Mouse (Mus musculus): Measurements from ENCODE around the gene Guk1. TPM values are rescaled to one million over a fixed set of nuclear protein-coding genes. Genes with fewer than 3 reads are reported as not detected.

Gene Guk1
- polyA plus RNA-seq, 1 experiment from 2014 or later = 114 TPM

- no peaks in the 10 kb centered on the region for H3K36me3 ChIP-seq (ENCODE audit: control insufficient read depth, insufficient read depth, low read length)
- H3K27me3 ChIP-seq (replicated peaks; ENCODE audit: control insufficient read depth, insufficient read depth, low read length) = no peaks in the 10 kb centered on the region
- H3K27ac ChIP-seq (replicated peaks; ENCODE audit: low read depth, low read length) = peak overlapping the region; percentile 99; the same call in 1 of the 2 replicates
- DNase-seq (ENCODE audit: low spot score) = no peak
- WGBS = 85% methylated on average over 9 of the region's 9 CpGs
- H3K9me3 ChIP-seq (ENCODE audit: control insufficient read depth, low read length) = no peaks in the 10 kb centered on the region
- ATAC-seq (ENCODE audit: low read depth) = no peak
- peaks cover 13% of the 10 kb centered on the region for H3K4me1 ChIP-seq (ENCODE audit: control insufficient read depth, insufficient read depth, low read length)
- H3K4me3 ChIP-seq (ENCODE audit: low read depth, low read length) = 0 out of 2 replicates have a peak overlapping the region, but pooled peaks have one; percentile 74
- H3K9ac ChIP-seq (ENCODE audit: low read depth, low read length) = no peak overlapping the region
- peak overlapping the region; percentile 65 for H3K4me2 ChIP-seq (ENCODE audit: low read depth, low read length)
Observed at GRCm38 (mm10) chr11:59164384-59164783, 27.6 kb downstream of the Guk1 start.

GRCm38 (mm10) chr11:59163255-59164236, 28.5 kb downstream of the Guk1 start, which contains the start of gene Iba57:
TSS of gene Iba57 (minus strand) at chr11:59163739.
- Histone ChIP-seq H3K27me3 (replicated peaks; ENCODE audit: control insufficient read depth, insufficient read depth, low read length) (no peaks in the 10 kb centered on the region), H3K27ac (replicated peaks; ENCODE audit: low read depth, low read length) (peak within 1 kb of the TSS; percentile 99), H3K4me2 (ENCODE audit: low read depth, low read length) (peak within 1 kb of the TSS; percentile 65), H3K36me3 (ENCODE audit: control insufficient read depth, insufficient read depth, low read length) (no peaks in the 10 kb centered on the region), H3K9me3 (ENCODE audit: control insufficient read depth, low read length) (no peaks in the 10 kb centered on the region), H3K9ac (ENCODE audit: low read depth, low read length) (peak within 1 kb of the TSS; percentile 95), H3K4me3 (ENCODE audit: low read depth, low read length) (peak within 1 kb of the TSS; percentile 74), H3K4me1 (ENCODE audit: control insufficient read depth, insufficient read depth, low read length) (peaks cover 13% of the 10 kb centered on the region)
- ATAC-seq (ENCODE audit: low read depth) = peak; percentile 99
- peak; percentile 99 for DNase-seq (ENCODE audit: low spot score)
- 7% methylated on average over 27 of the region's 68 CpGs for WGBS

GRCm38 (mm10) chr11:59162443-59163254, 29.4 kb downstream of the Guk1 start:
- ATAC-seq (ENCODE audit: low read depth) (peak; percentile 4; the same call in 1 of the 2 replicates), DNase-seq (ENCODE audit: low spot score) (no peak)
- Histone ChIP-seq H3K27ac (replicated peaks; ENCODE audit: low read depth, low read length) (peak overlapping the region; percentile 99), H3K4me1 (ENCODE audit: control insufficient read depth, insufficient read depth, low read length) (peaks cover 13% of the 10 kb centered on the region), H3K36me3 (ENCODE audit: control insufficient read depth, insufficient read depth, low read length) (peaks cover 8% of the 10 kb centered on the region; the same call in 1 of the 2 replicates), H3K27me3 (replicated peaks; ENCODE audit: control insufficient read depth, insufficient read depth, low read length) (no peaks in the 10 kb centered on the region), H3K4me3 (ENCODE audit: low read depth, low read length) (peak overlapping the region; percentile 74), H3K9ac (ENCODE audit: low read depth, low read length) (peak overlapping the region; percentile 95), H3K9me3 (ENCODE audit: control insufficient read depth, low read length) (no peaks in the 10 kb centered on the region), H3K4me2 (ENCODE audit: low read depth, low read length) (peak overlapping the region; percentile 65)
- WGBS = 64% methylated on average over 9 of the region's 9 CpGs

GRCm38 (mm10) chr11:59161398-59161797, 30.6 kb downstream of the Guk1 start:
- 74% methylated on average over 5 of the region's 5 CpGs for WGBS

GRCm38 (mm10) chr11:59159558-59159957, 32.5 kb downstream of the Guk1 start:
- H3K27me3 ChIP-seq (replicated peaks; ENCODE audit: control insufficient read depth, insufficient read depth, low read length) = no peaks in the 10 kb centered on the region
- H3K36me3 ChIP-seq (ENCODE audit: control insufficient read depth, insufficient read depth, low read length) = peaks cover 26% of the 10 kb centered on the region; the same call in 1 of the 2 replicates
- no peak overlapping the region for H3K9ac ChIP-seq (ENCODE audit: low read depth, low read length)
- no peak overlapping the region for H3K4me3 ChIP-seq (ENCODE audit: low read depth, low read length)
- ATAC-seq (ENCODE audit: low read depth) = no peak
- H3K4me2 ChIP-seq (ENCODE audit: low read depth, low read length) = no peak overlapping the region
- no peak overlapping the region for H3K27ac ChIP-seq (replicated peaks; ENCODE audit: low read depth, low read length)
- H3K4me1 ChIP-seq (ENCODE audit: control insufficient read depth, insufficient read depth, low read length) = peaks cover 13% of the 10 kb centered on the region
- DNase-seq (ENCODE audit: low spot score) = no peak
- WGBS = 91% methylated on average over 4 of the region's 4 CpGs
- no peaks in the 10 kb centered on the region for H3K9me3 ChIP-seq (ENCODE audit: control insufficient read depth, low read length)

More at GRCm38 (mm10) chr11:59161398-59161797, 30.6 kb downstream of the Guk1 start:
- Histone ChIP-seq H3K4me3 (ENCODE audit: low read depth, low read length) (no peak overlapping the region), H3K4me2 (ENCODE audit: low read depth, low read length) (no peak overlapping the region), H3K27ac (replicated peaks; ENCODE audit: low read depth, low read length) (no peak overlapping the region), H3K36me3 (ENCODE audit: control insufficient read depth, insufficient read depth, low read length) (peaks cover 16% of the 10 kb centered on the region; the same call in 1 of the 2 replicates), H3K27me3 (replicated peaks; ENCODE audit: control insufficient read depth, insufficient read depth, low read length) (no peaks in the 10 kb centered on the region), H3K4me1 (ENCODE audit: control insufficient read depth, insufficient read depth, low read length) (peaks cover 13% of the 10 kb centered on the region), H3K9me3 (ENCODE audit: control insufficient read depth, low read length) (no peaks in the 10 kb centered on the region), H3K9ac (ENCODE audit: low read depth, low read length) (no peak overlapping the region)
- DNase-seq (ENCODE audit: low spot score) (peak; percentile 70), ATAC-seq (ENCODE audit: low read depth) (no peak)

- H3K9me3 ChIP-seq (ENCODE audit: control insufficient read depth, low read length) = no peaks in the 10 kb centered on the region
- H3K36me3 ChIP-seq (ENCODE audit: control insufficient read depth, insufficient read depth, low read length) = peaks cover 26% of the 10 kb centered on the region; the same call in 1 of the 2 replicates
- peaks cover 11% of the 10 kb centered on the region for H3K4me1 ChIP-seq (ENCODE audit: control insufficient read depth, insufficient read depth, low read length)
- no peak overlapping the region for H3K4me2 ChIP-seq (ENCODE audit: low read depth, low read length)
- H3K9ac ChIP-seq (ENCODE audit: low read depth, low read length) = no peak overlapping the region
- WGBS = 92% methylated on average over 13 of the region's 13 CpGs
- H3K27me3 ChIP-seq (replicated peaks; ENCODE audit: control insufficient read depth, insufficient read depth, low read length) = no peaks in the 10 kb centered on the region
- H3K27ac ChIP-seq (replicated peaks; ENCODE audit: low read depth, low read length) = no peak overlapping the region
- H3K4me3 ChIP-seq (ENCODE audit: low read depth, low read length) = no peak overlapping the region
- no peak for DNase-seq (ENCODE audit: low spot score)
- no peak for ATAC-seq (ENCODE audit: low read depth)
Observed at GRCm38 (mm10) chr11:59159099-59159498, 32.9 kb downstream of the Guk1 start.

- peaks cover 26% of the 10 kb centered on the region; the same call in 1 of the 2 replicates for H3K36me3 ChIP-seq (ENCODE audit: control insufficient read depth, insufficient read depth, low read length)
- H3K27ac ChIP-seq (replicated peaks; ENCODE audit: low read depth, low read length) = no peak overlapping the region
- no peak for ATAC-seq (ENCODE audit: low read depth)
- 87% methylated on average over 5 of the region's 5 CpGs for WGBS
- H3K4me2 ChIP-seq (ENCODE audit: low read depth, low read length) = no peak overlapping the region
- no peaks in the 10 kb centered on the region for H3K27me3 ChIP-seq (replicated peaks; ENCODE audit: control insufficient read depth, insufficient read depth, low read length)
- H3K4me3 ChIP-seq (ENCODE audit: low read depth, low read length) = no peak overlapping the region
- DNase-seq (ENCODE audit: low spot score) = no peak
- H3K9me3 ChIP-seq (ENCODE audit: control insufficient read depth, low read length) = no peaks in the 10 kb centered on the region
- H3K4me1 ChIP-seq (ENCODE audit: control insufficient read depth, insufficient read depth, low read length) = no peaks in the 10 kb centered on the region
- H3K9ac ChIP-seq (ENCODE audit: low read depth, low read length) = no peak overlapping the region
Observed at GRCm38 (mm10) chr11:59155900-59156299, 36.1 kb downstream of the Guk1 start.

- Histone ChIP-seq H3K36me3 (ENCODE audit: control insufficient read depth, insufficient read depth, low read length) (peaks cover 26% of the 10 kb centered on the region; the same call in 1 of the 2 replicates), H3K4me3 (ENCODE audit: low read depth, low read length) (no peak overlapping the region), H3K27me3 (replicated peaks; ENCODE audit: control insufficient read depth, insufficient read depth, low read length) (no peaks in the 10 kb centered on the region), H3K9me3 (ENCODE audit: control insufficient read depth, low read length) (no peaks in the 10 kb centered on the region), H3K27ac (replicated peaks; ENCODE audit: low read depth, low read length) (no peak overlapping the region), H3K4me2 (ENCODE audit: low read depth, low read length) (no peak overlapping the region), H3K4me1 (ENCODE audit: control insufficient read depth, insufficient read depth, low read length) (no peaks in the 10 kb centered on the region), H3K9ac (ENCODE audit: low read depth, low read length) (no peak overlapping the region)
- ATAC-seq (ENCODE audit: low read depth) (peak; percentile 50), DNase-seq (ENCODE audit: low spot score) (peak; percentile 11)
- WGBS = 83% methylated on average over 7 of the region's 7 CpGs
Observed at GRCm38 (mm10) chr11:59154220-59154619, 37.8 kb downstream of the Guk1 start.

Data from embryonic facial prominence, embryonic 14.5 days (tissue).